8 mouse cellular contexts compared by ENCODE assay signal in the genomic region with DNA sequence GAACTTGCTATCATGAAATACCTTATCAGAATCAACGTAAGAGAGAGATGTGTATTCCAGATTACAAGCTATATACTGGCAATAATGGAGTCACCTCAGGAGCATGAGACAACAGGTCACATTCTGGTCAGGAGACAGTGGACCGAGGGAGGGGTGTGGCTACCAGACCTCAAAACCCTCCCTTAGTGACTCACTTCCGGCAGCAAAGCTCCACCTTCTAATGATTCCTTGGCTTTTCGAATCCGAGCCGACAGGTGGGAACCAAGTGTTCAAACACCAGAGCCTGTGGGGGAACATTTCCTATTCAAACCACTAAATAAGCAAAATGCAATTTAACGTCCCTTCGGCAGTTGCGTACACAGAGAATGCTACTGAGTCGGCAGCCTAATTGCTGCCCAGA. TPM values are rescaled to one million over a fixed set of nuclear protein-coding genes. Genes with fewer than 3 reads are reported as not detected.
A peak's percentile ranks its signal among the peaks of the same experiment; 100 is the strongest.
DNase-seq lines count a peak whose midpoint lies in the region; TF ChIP-seq lines count a peak whose summit lies in the region.
"Had no signal": no experiment of that assay in that cellular context is flagged by ENCODE, and none has a peak within 500 bp of the region (broad histone marks: within the 10 kb centered on the region; RNA-seq: fewer than 3 reads in every experiment).

No protein-coding gene starts in this region.

- no peaks in the 10 kb centered on the region; the same call in 1 of the 2 replicates for H3K4me1 ChIP-seq in cortical plate, adult 2 months (ENCODE audit: control insufficient read depth, insufficient read depth, low read length)
- H3K4me1 ChIP-seq: limb, embryonic 13.5 days had no signal

- TF ChIP-seq POLR2A in cortical plate, adult 2 months (IDR thresholded peaks at IDR 0.05; ENCODE audit: extremely low read depth, insufficient read depth, low read length), result no peak

- H3K4me3 ChIP-seq in cortical plate, adult 2 months (ENCODE audit: insufficient read depth, low read length), result 0 out of 2 replicates have a peak overlapping the region, but pooled peaks have one; percentile 21
- H3K4me3 ChIP-seq: limb, embryonic 13.5 days had no signal

- peak; percentile 29 for DNase-seq in ovary, postnatal 36 days (ENCODE audit: low spot score)
- DNase-seq in ovary, postnatal 14 days (ENCODE audit: low spot score), result no peak
- peak; percentile 32 to 44 for DNase-seq in heart, postnatal 36 days
- DNase-seq in testis, postnatal 10 days (ENCODE audit: low spot score), result peak; percentile 56
- no peak for DNase-seq in cerebellum, postnatal 10 days
- DNase-seq in embryo, embryonic 10 days (ENCODE audit: low spot score), result no peak

- H3K27ac ChIP-seq in cortical plate, adult 2 months (ENCODE audit: insufficient read depth, low read length), result no peak overlapping the region
- H3K27ac ChIP-seq: limb, embryonic 13.5 days had no signal

- no peak for TF ChIP-seq CTCF in cortical plate, adult 2 months (IDR thresholded peaks at IDR 0.05; ENCODE audit: extremely low read depth, insufficient read depth, low read length)

- intact Hi-C loops in heart, postnatal 36 days (cut with DNase I), result no loop called here

RNA-seq across cellular contexts. Expression of a gene that starts 54.5 kb away (rescaled TPM):
- polyA plus RNA-seq in cortical plate, adult 2 months (2012; rRNA removed), result 35.9 and 36.2 TPM in 2 replicates
- total RNA-seq in heart, postnatal 36 days (2021), result 10 to 100 TPM; 53.0 to 55.9 TPM

Comparison
In these comparisons a context has a peak if more than half of its experiments do, and no peak if none do; other contexts are left out.
1. DNase-seq: peak in ovary, postnatal 36 days (single experiment), heart, postnatal 36 days (2 of 2) and testis, postnatal 10 days (single experiment); none in ovary, postnatal 14 days (single experiment), cerebellum, postnatal 10 days (0 of 2) and embryo, embryonic 10 days (single experiment).